Mouse (Mus musculus) activated CD4-positive, CD25-positive, alpha-beta regulatory T cell, adult 9 weeks (primary cell): ENCODE results near the gene Ccdc190. TPM values are rescaled to one million over a fixed set of nuclear protein-coding genes. Genes with fewer than 3 reads are reported as not detected.

Source experiments
- polyA plus RNA-seq: library from polyadenylated mRNA; unstranded; fragments of 100-300 nt; shearing (Covaris generic); gene quantifications from one replicate; pipeline ENCODE4 v1.2.1, GENCODE M21; 2017

The Ccdc190 gene
- polyA plus RNA-seq, result not detected

GRCm38 (mm10) chr1:169928454-169928971 is at the start of gene Ccdc190:
Gene Ccdc190 (plus strand): TSS chr1:169928648.

GRCm38 (mm10) chr1:169968792-169969515 is 40.5 kb downstream of the Ccdc190 start, which contains the start of gene Hsd17b7:
Gene Hsd17b7 (minus strand): TSS chr1:169969241.

Other genes with a start within 250 kb of the Ccdc190 start
- gene Rgs4, start 181.0 kb upstream of the Ccdc190 start, polyA plus RNA-seq, result not detected
- gene Hsd17b7, start 40.6 kb downstream of the Ccdc190 start, polyA plus RNA-seq, result 10.1 TPM
- gene Ddr2, start 182.1 kb downstream of the Ccdc190 start, polyA plus RNA-seq, result not detected
- gene Uap1, start 246.3 kb downstream of the Ccdc190 start, polyA plus RNA-seq, result 15.9 TPM